17 mouse cellular contexts compared by ENCODE assay signal in genomic region chr17:4884083-4884482, GRCm38 (mm10).
"Had no signal": no experiment of that assay in that cellular context is flagged by ENCODE, and none has a peak within 500 bp of the region (broad histone marks: within the 10 kb centered on the region; RNA-seq: fewer than 3 reads in every experiment).

No protein-coding gene starts in this region.

- H3K36me3 ChIP-seq: limb, embryonic 10.5 days; limb, embryonic 13.5 days; midbrain, embryonic 15.5 days; neural tube, embryonic 12.5 days; neural tube, embryonic 15.5 days; stomach, embryonic 15.5 days had no signal

- H3K27ac ChIP-seq: kidney, postnatal 0 days; layer of hippocampus, adult 2 months; limb, embryonic 10.5 days; limb, embryonic 13.5 days; liver, embryonic 14.5 days; macrophage; midbrain, embryonic 15.5 days; neural tube, embryonic 12.5 days; neural tube, embryonic 15.5 days; stomach, embryonic 15.5 days had no signal

- H3K9me3 ChIP-seq: limb, embryonic 10.5 days; limb, embryonic 13.5 days; midbrain, embryonic 15.5 days; neural tube, embryonic 12.5 days; neural tube, embryonic 15.5 days; stomach, embryonic 15.5 days had no signal

- ATAC-seq: liver, postnatal 0 days; lung, postnatal 0 days; midbrain, embryonic 15.5 days had no signal

- H3K27me3 ChIP-seq: limb, embryonic 13.5 days; midbrain, embryonic 15.5 days; neural tube, embryonic 12.5 days; neural tube, embryonic 15.5 days; stomach, embryonic 15.5 days had no signal

- H3K4me3 ChIP-seq: layer of hippocampus, adult 2 months; limb, embryonic 10.5 days; limb, embryonic 13.5 days; midbrain, embryonic 15.5 days; neural tube, embryonic 12.5 days; neural tube, embryonic 15.5 days; stomach, embryonic 15.5 days had no signal

- H3K4me1 ChIP-seq: limb, embryonic 13.5 days; midbrain, embryonic 15.5 days; neural tube, embryonic 12.5 days; neural tube, embryonic 15.5 days; stomach, embryonic 15.5 days had no signal

- DNase-seq: kidney, adult 2 months; layer of hippocampus, adult 9-11 months; right cerebral cortex, postnatal 25 days; spleen, adult 18-20 months; thymus, postnatal 36 days had no signal
